Mouse (Mus musculus): Measurements from ENCODE around the gene Prss16.

GRCm38 (mm10) chr13:22001823-22002222 is 7.7 kb downstream of the Prss16 start:
- TF ChIP-seq POLR2A (IDR thresholded peaks at IDR 0.05; ENCODE audit: borderline replicate concordance, insufficient read depth, low read length) (no peak), CTCF (IDR thresholded peaks at IDR 0.05; ENCODE audit: borderline replicate concordance, insufficient read depth, low read depth, low read length) (no peak)
